Mouse (Mus musculus) megakaryocyte, embryonic 14.5 days (primary cell): ENCODE results near the gene Cdpf1. TPM values are rescaled to one million over a fixed set of nuclear protein-coding genes. Genes with fewer than 3 reads are reported as not detected.

Experiments
- H3K27me3 ChIP-seq: replicated peaks from 2 replicates; pipeline ENCODE3; 2012; ENCODE audit warnings: inconsistent platforms
- H3K36me3 ChIP-seq: replicated peaks from 2 replicates; pipeline ENCODE3; 2012; ENCODE audit warnings: low read length, inconsistent platforms, mixed read lengths
- H3K4me1 ChIP-seq: 2 replicates; pipeline ENCODE4 v1.6.1; 2012; ENCODE audit warnings: inconsistent platforms
- H3K4me3 ChIP-seq: replicated peaks from 2 replicates; pipeline ENCODE3; 2012; ENCODE audit warnings: moderate library complexity, mild to moderate bottlenecking, inconsistent platforms
- H3K9me3 ChIP-seq: 2 replicates; pipeline ENCODE4 v1.6.1; 2012; ENCODE audit warnings: inconsistent platforms
- FLI1 ChIP-seq: IDR thresholded peaks from 2 replicates; pipeline ENCODE4 v1.6.1; 2012; ENCODE audit warnings: low read length, inconsistent platforms, mixed read lengths
- GATA1 ChIP-seq: IDR thresholded peaks from 3 replicates; pipeline ENCODE4 v1.6.1; 2012; ENCODE audit warnings: mixed read lengths, low read length, inconsistent platforms, borderline replicate concordance
- polyA plus RNA-seq: library from polyadenylated mRNA; stranded (reverse); fragments of >175 nt; gene quantifications from 2 replicates; pipeline ENCODE4 v1.2.3, GENCODE M21; 2012; ENCODE audit warnings: low replicate concordance; ENCODE audit not compliant: insufficient read depth

Gene Cdpf1
- polyA plus RNA-seq, 1 experiment: 16.3 TPM

DNA sequence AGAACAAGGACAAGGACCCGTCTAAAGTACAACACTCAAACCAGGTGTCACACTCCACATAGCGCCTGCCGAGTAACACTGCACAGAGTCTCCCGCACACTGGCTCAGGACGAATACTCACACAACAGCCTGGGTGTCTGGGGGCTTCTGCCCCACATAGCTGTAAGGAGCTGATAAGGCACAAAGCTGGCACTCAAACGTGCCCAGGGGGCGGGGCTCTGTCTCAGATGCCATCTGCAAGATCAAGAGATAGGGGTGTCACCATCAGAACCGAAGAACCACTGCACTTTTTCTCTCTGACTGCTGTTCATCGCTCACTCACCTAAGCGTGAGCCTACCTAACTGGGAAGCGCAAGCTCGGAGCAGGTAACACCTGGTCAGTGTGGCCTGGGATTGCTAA, 2.4 kb downstream of the Cdpf1 start:
- no peak overlapping the region for H3K4me3 ChIP-seq
- H3K9me3 ChIP-seq: no peaks in the 10 kb centered on the region
- H3K27me3 ChIP-seq: peaks cover 10% of the 10 kb centered on the region
- peaks cover 24% of the 10 kb centered on the region for H3K36me3 ChIP-seq
- TF ChIP-seq GATA1 (no peak), FLI1 (no peak)
- peaks cover 28% of the 10 kb centered on the region for H3K4me1 ChIP-seq

DNA sequence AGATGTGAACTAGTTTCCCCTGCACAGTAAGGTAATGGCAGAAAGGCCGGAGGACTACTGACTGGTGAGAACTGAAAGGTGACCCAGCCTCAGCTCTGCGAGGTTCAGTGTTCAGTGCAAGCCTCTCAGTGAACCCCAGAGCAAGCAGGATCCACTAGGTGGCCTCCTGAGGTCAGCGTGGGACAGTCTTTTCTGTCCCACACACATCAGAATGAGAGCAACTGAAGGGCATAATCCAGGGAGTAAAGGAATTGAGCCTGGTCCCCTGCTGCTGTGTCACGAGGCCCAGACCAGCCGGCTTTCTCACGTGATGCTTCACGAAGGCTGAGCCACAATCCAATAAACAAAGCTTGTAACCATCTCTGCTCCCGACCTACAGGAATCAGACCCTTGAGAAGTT, 3.1 kb downstream of the Cdpf1 start:
- Histone ChIP-seq H3K27me3 (peaks cover 15% of the 10 kb centered on the region), H3K36me3 (peaks cover 24% of the 10 kb centered on the region), H3K4me3 (no peak overlapping the region), H3K4me1 (peaks cover 25% of the 10 kb centered on the region), H3K9me3 (no peaks in the 10 kb centered on the region)
- TF ChIP-seq GATA1: no peak
- TF ChIP-seq FLI1: no peak

DNA sequence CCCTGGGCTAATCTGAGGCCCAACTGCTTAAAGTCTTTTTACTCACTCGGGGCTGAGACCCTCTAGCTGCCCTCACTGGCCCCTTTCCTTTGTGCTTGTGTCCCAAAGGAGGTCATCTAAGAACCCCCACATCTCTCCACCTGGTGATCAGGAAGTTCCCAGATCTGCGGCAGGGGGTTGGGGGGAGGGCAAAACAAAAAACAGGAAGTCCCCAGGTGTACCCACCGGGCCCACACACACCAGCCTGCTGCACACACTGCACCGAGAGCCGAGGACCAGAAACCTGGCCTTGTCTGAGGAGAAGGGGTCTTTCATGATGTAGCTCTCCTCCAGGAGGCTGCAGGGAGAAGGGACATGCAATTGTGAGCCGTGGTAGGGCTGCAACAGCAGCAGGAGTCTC, 3.5 kb downstream of the Cdpf1 start:
- peaks cover 19% of the 10 kb centered on the region for H3K27me3 ChIP-seq
- peaks cover 22% of the 10 kb centered on the region for H3K4me1 ChIP-seq
- no peak overlapping the region for H3K4me3 ChIP-seq
- TF ChIP-seq FLI1 (no peak), GATA1 (no peak)
- no peaks in the 10 kb centered on the region for H3K9me3 ChIP-seq
- H3K36me3 ChIP-seq: peaks cover 24% of the 10 kb centered on the region

DNA sequence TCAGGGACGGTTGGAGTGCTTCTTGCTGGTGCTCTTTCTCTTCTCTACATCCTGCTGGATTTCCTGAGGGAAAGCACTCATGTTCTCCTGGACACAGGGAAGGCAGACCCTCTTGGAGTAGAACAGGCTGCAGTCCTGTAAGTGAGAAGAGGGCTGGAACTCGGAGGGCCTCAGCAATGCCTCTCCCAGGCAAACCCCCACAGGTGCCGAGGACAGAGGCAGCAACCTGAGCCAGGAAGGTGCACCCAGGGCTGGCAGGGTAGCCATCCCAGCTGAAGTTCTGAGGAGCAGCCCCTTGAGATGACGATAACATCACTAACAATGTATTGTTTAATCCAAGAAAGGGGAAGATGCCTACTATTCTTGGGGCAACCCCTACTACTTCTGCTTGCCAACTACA, 4.1 kb downstream of the Cdpf1 start:
- TF ChIP-seq FLI1 (no peak), GATA1 (no peak)
- Histone ChIP-seq H3K36me3 (peaks cover 24% of the 10 kb centered on the region), H3K9me3 (no peaks in the 10 kb centered on the region), H3K27me3 (peaks cover 24% of the 10 kb centered on the region), H3K4me3 (no peak overlapping the region), H3K4me1 (peaks cover 19% of the 10 kb centered on the region)

DNA sequence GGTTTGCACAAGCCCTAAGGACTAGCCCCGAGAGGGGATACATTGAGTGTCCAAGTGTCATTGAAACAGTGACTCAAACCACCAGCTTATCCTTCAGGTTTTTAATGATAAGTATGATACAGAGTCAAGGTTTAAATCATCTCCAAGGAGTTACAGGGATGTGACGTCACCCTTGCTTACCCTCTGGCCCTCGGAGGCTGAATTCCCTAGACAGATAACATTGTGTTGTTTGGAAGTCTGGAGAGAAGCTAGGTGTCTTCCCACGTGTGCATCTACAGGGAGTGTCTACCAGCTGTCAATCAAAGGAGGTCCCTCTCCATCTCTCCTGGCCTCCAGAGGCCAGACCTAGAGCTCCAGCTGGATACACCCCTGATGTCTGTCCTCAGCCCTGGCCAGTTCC, 4.6 kb downstream of the Cdpf1 start:
- TF ChIP-seq FLI1 (no peak), GATA1 (no peak)
- Histone ChIP-seq H3K36me3 (peaks cover 24% of the 10 kb centered on the region), H3K9me3 (no peaks in the 10 kb centered on the region), H3K4me1 (peaks cover 14% of the 10 kb centered on the region), H3K27me3 (peaks cover 28% of the 10 kb centered on the region), H3K4me3 (no peak overlapping the region)

DNA sequence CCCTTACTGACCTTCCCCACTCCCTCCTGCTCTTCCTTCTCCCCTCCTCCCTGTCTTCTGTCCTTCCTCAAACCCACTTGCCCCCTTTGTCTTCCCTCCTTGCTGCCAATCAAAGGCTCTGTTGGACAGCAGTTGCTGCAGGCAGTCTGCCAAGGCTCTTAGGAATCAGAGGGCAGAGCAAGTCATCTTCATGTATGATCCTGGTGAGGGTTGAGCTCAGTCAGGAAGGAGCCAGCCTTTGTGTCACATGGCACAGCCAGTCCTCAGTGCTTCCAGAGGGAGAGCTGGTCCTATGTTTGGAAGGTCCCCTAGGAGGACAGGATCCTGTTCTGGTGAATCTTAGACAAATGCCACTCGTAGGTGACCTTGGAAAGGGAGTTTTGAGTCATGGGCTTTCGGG, 8.6 kb downstream of the Cdpf1 start:
- H3K4me1 ChIP-seq: no peaks in the 10 kb centered on the region
- no peak for TF ChIP-seq FLI1
- TF ChIP-seq GATA1: no peak
- peaks cover 54% of the 10 kb centered on the region for H3K27me3 ChIP-seq
- peaks cover 6% of the 10 kb centered on the region; the same call in 1 of the 2 replicates for H3K9me3 ChIP-seq
- no peak overlapping the region for H3K4me3 ChIP-seq
- peaks cover 12% of the 10 kb centered on the region for H3K36me3 ChIP-seq

DNA sequence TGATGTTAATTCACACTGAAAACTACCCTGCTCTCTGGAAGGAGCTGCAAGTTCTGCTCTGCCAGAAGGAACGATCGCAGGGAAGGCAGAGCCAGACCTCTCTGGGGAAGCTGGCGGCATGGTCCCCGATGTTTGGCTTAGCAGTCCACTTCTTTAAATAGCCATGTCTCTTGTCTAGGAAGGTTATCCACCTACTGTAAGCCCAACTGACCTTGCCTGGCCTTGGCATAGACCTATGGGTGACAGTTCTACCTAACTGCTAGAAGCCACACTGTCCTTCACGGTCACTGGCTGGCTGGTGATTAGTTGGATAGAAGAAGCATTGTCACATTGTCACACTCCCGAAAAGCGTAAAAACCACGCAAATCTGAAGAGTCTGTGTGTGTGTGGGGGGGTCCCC, 12.8 kb downstream of the Cdpf1 start:
- TF ChIP-seq FLI1: no peak
- TF ChIP-seq GATA1: no peak
- Histone ChIP-seq H3K9me3 (peaks cover 22% of the 10 kb centered on the region), H3K36me3 (no peaks in the 10 kb centered on the region), H3K4me3 (no peak overlapping the region), H3K4me1 (no peaks in the 10 kb centered on the region), H3K27me3 (peaks cover 80% of the 10 kb centered on the region)

DNA sequence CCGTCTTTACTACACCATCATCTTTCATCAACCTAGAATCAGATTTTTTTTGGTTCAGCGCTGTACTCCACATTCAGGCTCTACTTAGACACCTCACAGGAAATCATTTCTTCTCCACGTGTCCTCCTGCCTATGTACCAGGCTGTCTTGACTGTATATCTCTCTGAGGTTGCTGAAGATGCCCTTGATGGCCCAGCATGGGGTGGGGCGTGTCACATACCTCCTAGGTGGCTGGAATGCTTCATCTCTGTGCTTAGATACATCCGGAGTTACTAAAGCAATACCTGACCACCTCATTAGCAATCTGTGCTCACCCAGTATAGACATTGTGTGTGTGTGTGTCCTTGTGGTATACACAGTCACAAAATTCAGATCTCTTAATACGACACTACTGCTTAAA, 16.0 kb downstream of the Cdpf1 start:
- no peak for TF ChIP-seq FLI1
- TF ChIP-seq GATA1: no peak

DNA sequence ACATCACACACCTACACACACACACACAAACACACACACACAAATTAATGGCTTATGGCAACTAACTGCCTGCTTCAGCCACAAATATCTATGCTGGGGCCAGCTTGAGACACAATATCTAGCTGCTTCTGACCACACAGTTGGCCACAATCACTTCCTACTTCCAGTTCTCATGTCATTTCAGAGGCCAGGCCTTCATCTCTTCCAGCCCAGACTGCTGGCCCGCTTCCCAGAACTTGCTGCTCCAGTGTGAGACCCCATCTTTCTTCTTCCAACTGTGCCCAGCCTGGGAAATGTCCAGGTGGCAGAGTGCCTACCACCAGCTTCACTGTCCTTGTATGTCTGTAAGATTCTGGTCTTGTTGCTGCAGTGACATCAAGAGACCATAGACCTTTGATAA, 18.7 kb downstream of the Cdpf1 start:
- H3K9me3 ChIP-seq: peaks cover 22% of the 10 kb centered on the region
- no peak for TF ChIP-seq FLI1
- TF ChIP-seq GATA1: no peak
- H3K27me3 ChIP-seq: peaks cover 86% of the 10 kb centered on the region
- H3K4me3 ChIP-seq: no peak overlapping the region
- H3K36me3 ChIP-seq: no peaks in the 10 kb centered on the region
- H3K4me1 ChIP-seq: peaks cover 13% of the 10 kb centered on the region

More for the DNA sequence above, 16.0 kb downstream of the Cdpf1 start:
- peaks cover 84% of the 10 kb centered on the region for H3K27me3 ChIP-seq
- H3K9me3 ChIP-seq: peaks cover 28% of the 10 kb centered on the region
- no peaks in the 10 kb centered on the region for H3K36me3 ChIP-seq
- no peak overlapping the region for H3K4me3 ChIP-seq
- H3K4me1 ChIP-seq: peaks cover 13% of the 10 kb centered on the region

DNA sequence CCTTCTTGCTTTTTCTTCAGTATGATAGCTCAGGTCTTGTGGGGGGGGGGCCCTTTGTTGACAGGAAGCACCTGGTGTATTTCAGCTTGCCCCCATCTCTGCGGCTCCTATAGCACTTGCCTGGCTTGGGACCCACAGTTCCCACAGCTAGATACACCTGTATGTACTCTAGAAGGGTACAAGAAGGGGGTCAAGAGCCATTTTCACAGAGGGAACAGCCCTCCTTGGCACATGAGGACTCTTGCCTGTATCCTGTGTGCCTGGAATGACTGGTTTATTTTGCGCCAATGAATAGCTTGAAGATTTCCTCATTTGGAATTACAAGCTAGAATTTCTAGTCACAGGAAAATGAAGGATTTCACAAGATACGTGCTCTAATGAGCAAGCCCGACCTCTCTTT, 20.0 kb downstream of the Cdpf1 start:
- peaks cover 18% of the 10 kb centered on the region for H3K9me3 ChIP-seq
- no peak overlapping the region for H3K4me3 ChIP-seq
- peaks cover 87% of the 10 kb centered on the region for H3K27me3 ChIP-seq
- peaks cover 13% of the 10 kb centered on the region for H3K4me1 ChIP-seq
- no peaks in the 10 kb centered on the region for H3K36me3 ChIP-seq
- TF ChIP-seq GATA1 (no peak), FLI1 (no peak)

DNA sequence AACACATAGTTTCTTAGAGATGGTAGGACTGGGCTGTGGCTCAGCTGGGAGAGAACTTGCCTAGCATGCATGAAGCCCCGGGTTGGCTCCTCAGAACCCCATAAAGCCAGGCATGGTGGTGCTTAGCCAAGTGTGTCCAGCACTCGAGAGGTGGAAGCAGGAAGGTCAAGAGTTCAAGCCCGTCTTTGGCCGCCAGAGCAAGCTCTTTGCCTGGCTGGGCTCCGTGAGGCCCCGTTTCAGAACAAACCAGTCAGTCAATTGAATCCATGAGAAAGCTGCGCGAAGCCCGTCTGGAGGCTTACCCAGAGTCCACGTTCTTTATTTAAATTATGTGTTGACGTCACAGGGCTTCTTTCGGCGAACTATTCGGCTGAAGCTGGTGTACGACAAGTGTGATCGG, 22.9 kb downstream of the Cdpf1 start:
- Histone ChIP-seq H3K4me3 (no peak overlapping the region), H3K9me3 (peaks cover 14% of the 10 kb centered on the region), H3K27me3 (peaks cover 80% of the 10 kb centered on the region), H3K4me1 (peaks cover 13% of the 10 kb centered on the region), H3K36me3 (no peaks in the 10 kb centered on the region)
- TF ChIP-seq FLI1 (no peak), GATA1 (no peak)

DNA sequence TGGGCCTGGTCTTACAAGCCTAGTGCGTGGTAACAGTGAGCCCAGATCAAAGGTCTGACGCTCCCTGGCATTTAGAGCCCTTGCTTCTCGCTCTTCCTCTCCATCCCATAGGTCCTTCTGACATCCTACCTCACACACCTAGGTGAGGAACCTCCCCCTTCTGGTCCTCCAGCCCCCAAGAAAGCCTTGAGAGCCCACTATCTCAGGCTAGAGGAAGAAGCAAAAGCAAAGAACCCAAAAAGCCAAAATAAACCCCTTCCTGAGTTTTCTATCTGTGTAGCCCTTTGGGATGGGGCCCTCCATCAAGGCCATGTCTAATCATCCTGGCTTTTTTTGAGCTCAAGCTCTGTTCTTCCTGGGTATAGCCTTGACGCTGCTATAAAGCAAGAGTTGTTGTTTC, 23.4 kb downstream of the Cdpf1 start:
- Histone ChIP-seq H3K9me3 (peaks cover 14% of the 10 kb centered on the region), H3K27me3 (peaks cover 79% of the 10 kb centered on the region), H3K36me3 (no peaks in the 10 kb centered on the region), H3K4me1 (peaks cover 12% of the 10 kb centered on the region), H3K4me3 (no peak overlapping the region)
- TF ChIP-seq GATA1 (no peak), FLI1 (no peak)
